Mouse (Mus musculus): ENCODE results near the gene Gm14288.
"Not testable (repeated sequence)": the region's sequence is repeated elsewhere in the genome, so short reads cannot be mapped to it uniquely, and the experiment has no call there.

The Gm14288 gene

DNA sequence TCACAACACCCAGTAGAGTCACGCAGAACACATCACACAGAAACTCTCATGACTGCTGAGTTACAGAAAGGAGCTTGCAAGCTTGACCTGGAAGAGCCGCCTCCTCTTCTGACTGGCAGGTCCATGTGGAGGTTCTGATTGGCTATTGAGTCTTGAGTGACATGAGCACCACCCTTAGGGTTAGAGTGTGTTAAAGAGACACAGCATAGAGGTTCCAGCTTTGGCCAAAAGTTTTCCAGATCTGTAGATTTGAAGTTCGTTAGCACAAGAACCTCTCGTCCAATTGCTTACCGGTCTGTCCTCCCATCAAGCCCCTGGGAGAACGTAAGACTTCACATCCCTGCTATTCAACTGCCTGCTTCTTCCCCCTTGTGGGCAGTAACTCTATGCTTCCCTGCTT, at the start of gene Gm14288:
TSS of gene Gm14288 (minus strand) at position 101 of the 400 bp plus-strand sequence.
- not testable (repeated sequence) for DNase-seq (ENCODE audit: low spot score in 2 of 2)

GRCm38 (mm10) chr2:175741237-175741636, 59.7 kb downstream of the Gm14288 start, which contains the start of gene Gm2007:
TSS of gene Gm2007 (plus strand) at chr2:175741537.
- DNase-seq (ENCODE audit: low spot score in 2 of 2), result not testable (repeated sequence)
